8 mouse cellular contexts compared by ENCODE assay signal in genomic region chr9:37488041-37488440, GRCm38 (mm10). TPM values are rescaled to one million over a fixed set of nuclear protein-coding genes. Genes with fewer than 3 reads are reported as not detected.
DNase-seq lines count a peak whose midpoint lies in the region; ATAC-seq and TF ChIP-seq lines count a peak whose summit lies in the region.

No protein-coding gene starts in this region.

- peak overlapping the region; percentile 75 for H3K4me3 ChIP-seq in C2C12 (ENCODE audit: insufficient read depth, poor library complexity, severe bottlenecking)
- peak overlapping the region; percentile 91 for H3K4me3 ChIP-seq in forebrain, embryonic 16.5 days (replicated peaks; ENCODE audit: low read length)
- H3K4me3 ChIP-seq in liver, embryonic 13.5 days (replicated peaks): peak overlapping the region; percentile 98

- H3K9ac ChIP-seq in forebrain, embryonic 16.5 days (replicated peaks; ENCODE audit: low read depth, low read length): peak overlapping the region; percentile 75
- peak overlapping the region; percentile 92 for H3K9ac ChIP-seq in liver, embryonic 13.5 days

- H3K36me3 ChIP-seq in C2C12 (ENCODE audit: control insufficient read depth, insufficient read depth): peaks cover 8% of the 10 kb centered on the region
- H3K36me3 ChIP-seq in forebrain, embryonic 16.5 days (ENCODE audit: control insufficient read depth, insufficient read depth): no peaks in the 10 kb centered on the region
- no peaks in the 10 kb centered on the region; the same call in 1 of the 2 replicates for H3K36me3 ChIP-seq in liver, embryonic 13.5 days

- no peaks in the 10 kb centered on the region for H3K27me3 ChIP-seq in C2C12 (ENCODE audit: control insufficient read depth, insufficient read depth, insufficient read length)
- H3K27me3 ChIP-seq in forebrain, embryonic 16.5 days (replicated peaks; ENCODE audit: control insufficient read depth, insufficient read depth, low read length): no peaks in the 10 kb centered on the region
- no peaks in the 10 kb centered on the region for H3K27me3 ChIP-seq in liver, embryonic 13.5 days

- WGBS in forebrain, embryonic 16.5 days: 40% methylated on average over 4 of the region's 4 CpGs
- 55% methylated on average over 4 of the region's 4 CpGs for WGBS in liver, embryonic 13.5 days (ENCODE audit: insufficient replicate concordance)

- H3K4me2 ChIP-seq in forebrain, embryonic 16.5 days (ENCODE audit: low read length): peak overlapping the region; percentile 87
- H3K4me2 ChIP-seq in liver, embryonic 13.5 days: peak overlapping the region; percentile 93

- H3K79me3 ChIP-seq in C2C12 (ENCODE audit: low read depth): peaks cover 30% of the 10 kb centered on the region

- H3K4me1 ChIP-seq in forebrain, embryonic 16.5 days (replicated peaks; ENCODE audit: control insufficient read depth, insufficient read depth, low read length): peaks cover 17% of the 10 kb centered on the region
- peaks cover 20% of the 10 kb centered on the region for H3K4me1 ChIP-seq in liver, embryonic 13.5 days (replicated peaks)

- no peak for ATAC-seq in forebrain, embryonic 16.5 days
- no peak for ATAC-seq in liver, embryonic 13.5 days (ENCODE audit: low read depth)

- peak; percentile 8 for DNase-seq in embryo, embryonic 10.5 days (ENCODE audit: low spot score)
- no peak for DNase-seq in embryo, embryonic 11 days
- no peak for DNase-seq in liver, embryonic 13.5 days
- no peak for DNase-seq in right cerebral cortex, postnatal 14 days
- DNase-seq in thymus, postnatal 36 days: no peak
- DNase-seq in cerebellum, postnatal 36 days: no peak

- no peak for TF ChIP-seq CTCF in C2C12 (IDR thresholded peaks at IDR 0.05; ENCODE audit: control insufficient read depth, insufficient read depth, insufficient read length)

- H3K79me2 ChIP-seq in C2C12 (ENCODE audit: control insufficient read depth, insufficient read depth): peaks cover 38% of the 10 kb centered on the region

- H3K27ac ChIP-seq in forebrain, embryonic 16.5 days (ENCODE audit: low read length): peak overlapping the region; percentile 95
- H3K27ac ChIP-seq in liver, embryonic 13.5 days: peak overlapping the region; percentile 92; the same call in 1 of the 2 replicates

- no peaks in the 10 kb centered on the region for H3K9me3 ChIP-seq in forebrain, embryonic 16.5 days (ENCODE audit: control insufficient read depth, low read length)
- H3K9me3 ChIP-seq in liver, embryonic 13.5 days (replicated peaks): no peaks in the 10 kb centered on the region

- H3ac ChIP-seq in C2C12 (ENCODE audit: control insufficient read depth, insufficient read length, low read depth): no peak overlapping the region

TF ChIP-seq in C2C12, 6 proteins besides CTCF, POLR2A, EP300 and RAD21:
- no peak for TF ChIP-seq FOSL1 (IDR thresholded peaks at IDR 0.05; ENCODE audit: insufficient read depth, low read length, poor library complexity, severe bottlenecking)
- TF ChIP-seq CEBPB (IDR thresholded peaks at IDR 0.05; ENCODE audit: low read depth): no peak
- no peak for TF ChIP-seq MYOG (IDR thresholded peaks at IDR 0.05; ENCODE audit: control insufficient read depth, extremely low read depth, insufficient read length)
- no peak for TF ChIP-seq MAX (IDR thresholded peaks at IDR 0.05)
- TF ChIP-seq MYOD1 (IDR thresholded peaks at IDR 0.05; ENCODE audit: control insufficient read depth, insufficient read length, low read depth): no peak
- no peak for TF ChIP-seq USF1 (IDR thresholded peaks at IDR 0.05; ENCODE audit: low read depth)

RNA-seq across cellular contexts. Expression of gene Msantd2, which starts 1.1 kb away (rescaled TPM):
- 8.4 TPM for polyA plus RNA-seq in C2C12 (2012; fragmentation: generic; extraction: Trizol)
- 34.0 and 34.8 TPM in 2 replicates for polyA plus RNA-seq in forebrain, embryonic 16.5 days (2015; fragmentation: Nextera tagmentation; extraction: Ambion mirVana)
- 5.4 and 6.6 TPM in 2 replicates for polyA plus RNA-seq in liver, embryonic 13.5 days (2015; fragmentation: Nextera tagmentation; extraction: Ambion mirVana)

RNA-seq across cellular contexts. Expression of gene Esam, which starts 39.8 kb away (rescaled TPM):
- 0.06 TPM for polyA plus RNA-seq in C2C12 (2012; fragmentation: generic; extraction: Trizol)
- polyA plus RNA-seq in forebrain, embryonic 16.5 days (2015; fragmentation: Nextera tagmentation; extraction: Ambion mirVana): 42.4 and 44.6 TPM in 2 replicates
- polyA plus RNA-seq in liver, embryonic 13.5 days (2015; fragmentation: Nextera tagmentation; extraction: Ambion mirVana): 15.6 and 17.2 TPM in 2 replicates

RNA-seq across cellular contexts. Expression of gene Vsig2, which starts 51.0 kb away (rescaled TPM):
- polyA plus RNA-seq in C2C12 (2012; fragmentation: generic; extraction: Trizol): 0.18 TPM
- 0.86 and 0.89 TPM in 2 replicates for polyA plus RNA-seq in forebrain, embryonic 16.5 days (2015; fragmentation: Nextera tagmentation; extraction: Ambion mirVana)
- 0.15 and 0.60 TPM in 2 replicates for polyA plus RNA-seq in liver, embryonic 13.5 days (2015; fragmentation: Nextera tagmentation; extraction: Ambion mirVana)

RNA-seq across cellular contexts. Expression of gene Robo3, which starts 55.0 kb away (rescaled TPM):
- 0.18 TPM for polyA plus RNA-seq in C2C12 (2012; fragmentation: generic; extraction: Trizol)
- 1.1 and 3.3 TPM in 2 replicates for polyA plus RNA-seq in forebrain, embryonic 16.5 days (2015; fragmentation: Nextera tagmentation; extraction: Ambion mirVana)
- 0.12 and 0.13 TPM in 2 replicates for polyA plus RNA-seq in liver, embryonic 13.5 days (2015; fragmentation: Nextera tagmentation; extraction: Ambion mirVana)

Comparison
In these comparisons a context has a peak if more than half of its experiments do, and no peak if none do; other contexts are left out.
1. RNA of gene Esam, which starts 39.8 kb away (polyA plus RNA-seq): 42.4 to 44.6 TPM in forebrain, embryonic 16.5 days and 15.6 to 17.2 TPM in liver, embryonic 13.5 days; 0.06 TPM in C2C12 (single experiment); every median in the first group is over 10 times any median in the second.
2. Peak in every context shown above with its lines, with median percentiles within 50 percentile points of each other: H3K4me3 ChIP-seq.